Mouse (Mus musculus): ENCODE measurements around the gene Pcsk5.

Pcsk5 gene

GRCm38 (mm10) chr19:17812661-17813060, 24.8 kb downstream of the Pcsk5 start:
- DNase-seq (ENCODE audit: low spot score in 2 of 2): no peak

- no peak for DNase-seq (ENCODE audit: low spot score in 2 of 2)
Observed at GRCm38 (mm10) chr19:17806626-17807025, 30.8 kb downstream of the Pcsk5 start.

GRCm38 (mm10) chr19:17800798-17801197, 36.6 kb downstream of the Pcsk5 start:
- no peak for DNase-seq (ENCODE audit: low spot score in 2 of 2)

- DNase-seq (ENCODE audit: low spot score in 2 of 2): no peak
Observed at GRCm38 (mm10) chr19:17799419-17800185, 37.8 kb downstream of the Pcsk5 start.

GRCm38 (mm10) chr19:17793457-17793856, 44.0 kb downstream of the Pcsk5 start:
- no peak for DNase-seq (ENCODE audit: low spot score in 2 of 2)

- DNase-seq (ENCODE audit: low spot score in 2 of 2): no peak
Observed at GRCm38 (mm10) chr19:17791485-17792052, 45.9 kb downstream of the Pcsk5 start.

GRCm38 (mm10) chr19:17788617-17789317, 48.7 kb downstream of the Pcsk5 start:
- no peak for DNase-seq (ENCODE audit: low spot score in 2 of 2)

- no peak for DNase-seq (ENCODE audit: low spot score in 2 of 2)
Observed at GRCm38 (mm10) chr19:17786744-17787143, 50.7 kb downstream of the Pcsk5 start.

GRCm38 (mm10) chr19:17784401-17785192, 52.8 kb downstream of the Pcsk5 start:
- DNase-seq (ENCODE audit: low spot score in 2 of 2): no peak

- DNase-seq (ENCODE audit: low spot score in 2 of 2): no peak
Observed at GRCm38 (mm10) chr19:17783231-17783630, 54.2 kb downstream of the Pcsk5 start.

GRCm38 (mm10) chr19:17781323-17781722, 56.1 kb downstream of the Pcsk5 start:
- DNase-seq (ENCODE audit: low spot score in 2 of 2): no peak

GRCm38 (mm10) chr19:17775943-17776342, 61.5 kb downstream of the Pcsk5 start:
- no peak for DNase-seq (ENCODE audit: low spot score in 2 of 2)

- DNase-seq (ENCODE audit: low spot score in 2 of 2): no peak
Observed at GRCm38 (mm10) chr19:17775097-17775496, 62.3 kb downstream of the Pcsk5 start.

- DNase-seq (ENCODE audit: low spot score in 2 of 2): no peak
Observed at GRCm38 (mm10) chr19:17774061-17774460, 63.4 kb downstream of the Pcsk5 start.

GRCm38 (mm10) chr19:17769610-17770399, 67.6 kb downstream of the Pcsk5 start:
- peak in 1 of 2 experiments; percentile 69 for DNase-seq (ENCODE audit: low spot score in 2 of 2)

- DNase-seq (ENCODE audit: low spot score in 2 of 2): no peak
Observed at GRCm38 (mm10) chr19:17765001-17765400, 72.4 kb downstream of the Pcsk5 start.

- DNase-seq (ENCODE audit: low spot score in 2 of 2): no peak
Observed at GRCm38 (mm10) chr19:17762740-17763139, 74.7 kb downstream of the Pcsk5 start.

GRCm38 (mm10) chr19:17761678-17762077, 75.8 kb downstream of the Pcsk5 start:
- no peak for DNase-seq (ENCODE audit: low spot score in 2 of 2)

GRCm38 (mm10) chr19:17752841-17753240, 84.6 kb downstream of the Pcsk5 start:
- DNase-seq (ENCODE audit: low spot score in 2 of 2): no peak

- DNase-seq (ENCODE audit: low spot score in 2 of 2): no peak
Observed at GRCm38 (mm10) chr19:17748331-17748730, 89.1 kb downstream of the Pcsk5 start.

GRCm38 (mm10) chr19:17745380-17745779, 92.1 kb downstream of the Pcsk5 start:
- no peak for DNase-seq (ENCODE audit: low spot score in 2 of 2)

Data from cerebellum, postnatal 4 days (tissue).